Mouse (Mus musculus) 416B (cell line): ENCODE data around the gene Pgbd1.
"Not testable (repeated sequence)": the region's sequence is repeated elsewhere in the genome, so short reads cannot be mapped to it uniquely, and the experiment has no call there.

Experiments
- DNase-seq: peaks from one replicate; pipeline ENCODE4 v3.0.0; 2011; ENCODE audit warnings: low read depth

Gene Pgbd1

DNA sequence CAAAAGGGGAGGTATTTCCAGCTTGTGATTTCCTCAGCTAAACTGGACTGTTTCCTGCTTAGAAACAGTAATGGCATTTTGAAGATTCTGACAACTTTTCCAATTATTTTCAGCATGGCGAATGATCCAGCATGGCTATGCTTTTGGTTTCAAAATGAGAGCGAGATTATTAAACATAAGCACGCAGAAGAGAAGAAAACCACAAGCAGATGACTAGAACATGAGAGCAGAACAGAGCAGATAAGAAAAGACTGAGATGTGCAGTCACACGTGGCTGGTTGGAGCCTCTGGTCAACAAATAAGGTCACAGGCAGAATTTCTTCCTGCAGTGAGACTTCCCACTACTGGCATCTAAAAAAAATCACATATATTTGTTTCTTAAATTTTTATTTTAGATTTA, 25.6 kb downstream of the Pgbd1 start:
- peak; percentile 58 for DNase-seq

GRCm38 (mm10) chr13:21414231-21415212, 26.3 kb downstream of the Pgbd1 start:
- DNase-seq, result no peak

DNA sequence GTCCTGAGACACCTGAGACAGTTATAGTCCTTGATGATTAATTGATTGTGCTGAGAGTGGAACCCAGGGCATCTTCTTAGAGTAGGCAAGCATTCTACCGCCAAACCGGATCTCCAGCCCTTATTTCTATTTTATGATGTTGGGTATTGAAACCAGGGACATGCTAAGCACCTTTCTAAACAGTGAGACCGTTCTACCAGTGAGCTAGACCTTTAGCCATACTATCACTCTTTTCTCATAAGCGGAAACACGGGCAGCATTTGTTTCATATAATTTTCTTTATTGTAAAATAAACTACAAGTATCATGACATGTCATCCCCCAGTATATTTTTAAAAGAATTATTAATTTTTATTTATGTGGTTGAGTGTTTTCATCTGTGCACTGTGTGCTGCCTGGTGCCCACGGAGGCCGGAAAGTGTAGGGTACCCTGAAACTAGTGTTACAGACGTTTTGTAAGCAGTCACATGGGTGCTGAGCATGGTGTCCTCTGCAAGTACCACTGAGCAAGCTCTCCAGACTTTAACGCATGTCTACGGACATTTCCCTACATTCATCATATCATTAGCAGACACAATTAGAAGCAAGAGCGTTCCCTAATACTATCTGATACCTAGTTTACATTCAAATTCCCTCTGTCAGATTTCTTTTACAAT, 31.9 kb downstream of the Pgbd1 start:
- no peak for DNase-seq

DNA sequence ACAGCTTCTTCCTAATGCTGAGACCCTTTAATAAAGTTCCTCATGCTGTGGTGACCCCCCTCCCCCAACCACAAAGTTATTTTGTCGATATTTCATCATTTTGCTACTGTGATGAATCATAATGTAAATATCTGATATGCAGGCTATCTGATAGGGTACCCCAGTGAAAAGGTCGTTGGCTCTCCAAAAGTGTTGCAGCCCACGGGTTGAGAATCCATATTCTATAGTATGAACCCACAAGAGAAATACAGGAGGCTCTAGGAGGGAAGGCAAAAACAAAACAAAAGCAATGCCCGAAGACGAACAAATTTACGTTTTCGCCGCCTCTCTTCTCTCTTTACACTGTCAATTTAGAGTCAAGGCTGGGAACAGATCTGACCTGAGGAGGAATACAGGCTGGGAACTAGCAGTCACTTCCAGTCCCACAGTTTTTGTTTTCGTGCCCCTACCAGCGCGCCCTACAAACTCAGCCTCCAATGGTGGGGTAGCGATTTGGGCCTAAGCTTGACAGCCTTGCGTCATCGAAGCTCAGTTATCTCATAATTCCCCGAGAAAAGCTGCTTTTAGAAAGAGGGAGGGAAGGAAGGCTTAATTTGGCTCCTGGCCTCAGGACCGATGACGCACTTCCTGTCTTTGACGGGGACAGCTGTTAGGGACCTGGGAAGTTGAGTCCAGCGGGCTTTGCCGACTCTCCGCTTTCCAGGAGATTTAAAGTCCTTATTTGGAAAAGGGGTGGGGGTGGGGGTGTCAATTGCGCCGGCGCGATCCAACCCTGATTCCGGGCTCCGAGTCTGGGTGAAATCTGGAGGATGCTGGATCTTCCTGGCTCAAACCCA, 32.7 kb downstream of the Pgbd1 start:
- peak; percentile 36 for DNase-seq

- no peak for DNase-seq
Measured at GRCm38 (mm10) chr13:21407341-21407740, 33.5 kb downstream of the Pgbd1 start.

- DNase-seq, result no peak
Measured at GRCm38 (mm10) chr13:21402848-21403247, 38.0 kb downstream of the Pgbd1 start.

- peak; percentile 84 for DNase-seq
Measured at GRCm38 (mm10) chr13:21402287-21402846, 38.5 kb downstream of the Pgbd1 start, which contains the start of gene Zkscan3. Zkscan3 (minus strand) TSS chr13:21402755.

GRCm38 (mm10) chr13:21401636-21402286, 39.1 kb downstream of the Pgbd1 start:
- peak; percentile 29 for DNase-seq

GRCm38 (mm10) chr13:21401166-21401565, 39.7 kb downstream of the Pgbd1 start:
- no peak for DNase-seq

- DNase-seq, result no peak
Measured at GRCm38 (mm10) chr13:21397486-21397885, 43.4 kb downstream of the Pgbd1 start.

- DNase-seq, result not testable (repeated sequence)
Measured at GRCm38 (mm10) chr13:21396048-21396447, 44.8 kb downstream of the Pgbd1 start.

- no peak for DNase-seq
Measured at GRCm38 (mm10) chr13:21395623-21396022, 45.2 kb downstream of the Pgbd1 start.

- DNase-seq, result no peak
Measured at GRCm38 (mm10) chr13:21395211-21395610, 45.6 kb downstream of the Pgbd1 start.

DNA sequence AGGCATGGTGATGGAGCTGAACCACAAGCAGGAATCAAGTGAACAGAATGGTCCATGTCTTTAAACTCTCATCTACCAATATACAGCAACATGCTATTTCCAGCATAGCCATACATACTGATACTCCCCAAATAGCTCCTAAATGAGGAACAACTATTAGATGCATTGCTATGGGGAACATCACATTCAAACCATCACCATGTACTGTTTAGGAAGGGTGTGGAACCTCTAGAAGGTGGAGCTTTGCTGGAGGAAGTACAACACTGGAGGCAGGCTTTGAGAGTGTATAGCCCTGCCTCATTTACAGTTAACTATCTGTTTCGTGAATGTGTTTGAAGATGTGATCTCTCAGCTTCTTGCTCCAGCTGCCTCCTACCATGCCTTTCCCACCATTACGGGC, 63.1 kb downstream of the Pgbd1 start:
- DNase-seq, result no peak

DNA sequence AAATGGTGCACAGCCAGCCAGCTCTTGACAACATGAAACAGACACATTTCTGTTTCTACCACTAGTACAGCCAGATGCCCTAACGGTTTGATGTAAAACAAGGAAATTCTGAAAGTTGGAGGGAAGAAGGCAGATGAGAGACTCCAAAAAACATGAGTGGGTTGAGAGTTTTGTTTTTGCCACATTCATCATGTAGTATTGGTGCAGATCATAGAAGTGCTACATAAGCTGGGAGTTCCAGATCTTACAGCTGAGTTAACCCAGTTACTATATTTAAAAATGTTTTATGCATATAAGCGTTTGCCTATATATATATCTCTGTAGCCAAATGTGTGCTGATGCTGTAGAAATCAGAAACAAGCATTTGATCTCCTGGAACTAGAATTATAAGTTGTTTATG, 68.2 kb downstream of the Pgbd1 start:
- no peak for DNase-seq
